Mouse (Mus musculus) adrenal gland, postnatal 36 days (tissue): ENCODE measurements around the gene Fam84b. TPM values are rescaled to one million over a fixed set of nuclear protein-coding genes. Genes with fewer than 3 reads are reported as not detected.

Experiments used
- DNase-seq, 2 experiments: peaks; one replicate each; pipeline ENCODE4 v3.0.0; 2021; ENCODE audit warnings: mixed read lengths in 1 of 2
- total RNA-seq, 2 experiments: library from RNA; stranded (reverse); gene quantifications; 2 replicates each; pipeline ENCODE4 v1.2.3; 2021

The Fam84b gene
- total RNA-seq, 2 experiments from 2014 or later: 13.1 to 15.4 TPM

GRCm38 (mm10) chr15:60833476-60834218, 19.9 kb downstream of the Fam84b start:
- peak in 1 of 2 experiments; percentile 13 for DNase-seq

- no peak for DNase-seq
Observed at GRCm38 (mm10) chr15:60832586-60832985, 21.0 kb downstream of the Fam84b start.

- DNase-seq: no peak
Observed at GRCm38 (mm10) chr15:60826226-60826625, 27.4 kb downstream of the Fam84b start.

- DNase-seq: peak; percentile 97 to 98
Observed at GRCm38 (mm10) chr15:60824751-60825227, 28.8 kb downstream of the Fam84b start.

DNA sequence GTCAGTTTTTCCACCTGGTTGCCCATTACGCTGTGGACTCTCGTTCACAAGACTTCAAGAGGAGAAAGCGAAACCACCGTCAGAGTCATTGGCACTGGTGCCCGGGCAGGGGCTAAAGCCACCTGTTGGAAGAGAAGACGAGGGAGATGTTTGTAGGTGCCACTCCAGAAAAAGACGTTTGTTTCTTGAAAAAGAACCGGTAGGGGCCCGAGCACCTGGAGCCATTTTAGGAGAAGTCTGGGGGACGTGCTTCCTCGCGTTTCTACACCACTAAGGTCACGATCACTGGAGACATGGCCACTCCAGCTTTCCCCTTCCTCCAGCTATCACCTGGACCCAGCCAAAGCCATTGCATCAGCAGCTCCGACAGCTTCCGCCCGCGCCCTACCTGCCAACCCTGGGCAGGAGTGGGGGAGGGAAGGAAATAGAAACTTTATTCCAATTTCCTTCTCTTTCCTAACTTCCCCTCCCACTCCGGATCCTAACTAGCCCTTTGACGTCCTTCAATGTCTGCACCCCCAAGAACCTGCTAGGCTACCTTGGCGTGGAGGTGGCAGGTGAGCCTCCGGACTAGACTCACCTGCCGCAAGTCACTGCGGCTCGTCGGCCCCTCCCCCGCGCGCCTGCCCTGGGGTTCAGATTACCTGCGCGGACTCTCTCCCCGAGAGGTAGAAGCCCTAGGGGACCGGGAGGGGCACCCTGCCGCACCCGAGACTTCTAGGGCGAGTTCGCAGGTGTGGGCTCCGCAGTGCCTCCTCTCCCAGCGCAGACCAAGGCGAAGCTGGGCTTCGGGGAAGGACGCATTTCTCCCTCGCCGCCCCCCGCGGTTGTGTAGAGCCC, 29.5 kb downstream of the Fam84b start:
- peak; percentile 26 to 59 for DNase-seq

DNA sequence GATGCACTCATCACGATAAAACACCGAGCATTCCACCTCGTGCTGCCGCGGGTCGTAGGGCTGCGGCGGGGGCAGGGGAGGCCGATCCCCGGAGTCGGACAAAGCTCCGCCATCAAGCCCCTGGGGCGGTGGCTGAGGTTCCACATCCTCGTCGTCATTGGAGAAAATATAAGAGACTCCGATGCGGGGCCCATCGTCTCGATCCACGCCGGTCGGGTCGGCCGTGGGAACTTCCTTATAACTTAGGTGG, 30.0 kb downstream of the Fam84b start:
- DNase-seq: peak; percentile 47 to 57

- DNase-seq: peak; percentile 80 to 83
Observed at GRCm38 (mm10) chr15:60822803-60823619, 30.6 kb downstream of the Fam84b start.

GRCm38 (mm10) chr15:60822101-60822802, 31.3 kb downstream of the Fam84b start:
- DNase-seq: peak; percentile 40

GRCm38 (mm10) chr15:60818500-60818899, 35.1 kb downstream of the Fam84b start:
- no peak for DNase-seq

DNA sequence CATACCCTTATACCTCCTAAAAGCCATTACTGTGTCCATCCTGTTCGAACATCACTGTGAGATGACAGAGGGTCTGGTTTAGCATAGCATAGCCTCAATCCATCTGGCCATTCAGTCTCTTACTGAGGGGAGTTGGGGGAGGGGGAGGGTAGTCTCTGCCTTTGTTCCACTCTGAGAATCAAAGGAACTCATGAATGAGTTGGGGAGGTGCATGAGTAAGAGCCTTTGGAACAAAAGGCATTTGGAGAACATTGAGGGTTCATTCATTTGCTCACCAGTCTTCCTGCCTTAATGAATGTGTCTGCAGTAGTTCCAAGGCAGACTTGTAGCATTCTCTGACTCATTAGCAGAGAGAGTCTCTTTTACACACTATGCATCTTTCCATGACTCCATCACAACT, 37.1 kb downstream of the Fam84b start:
- no peak for DNase-seq

GRCm38 (mm10) chr15:60814542-60814941, 39.0 kb downstream of the Fam84b start:
- no peak for DNase-seq

- no peak for DNase-seq
Observed at GRCm38 (mm10) chr15:60793041-60793673, 60.4 kb downstream of the Fam84b start.

GRCm38 (mm10) chr15:60789084-60789483, 64.5 kb downstream of the Fam84b start:
- no peak for DNase-seq

DNA sequence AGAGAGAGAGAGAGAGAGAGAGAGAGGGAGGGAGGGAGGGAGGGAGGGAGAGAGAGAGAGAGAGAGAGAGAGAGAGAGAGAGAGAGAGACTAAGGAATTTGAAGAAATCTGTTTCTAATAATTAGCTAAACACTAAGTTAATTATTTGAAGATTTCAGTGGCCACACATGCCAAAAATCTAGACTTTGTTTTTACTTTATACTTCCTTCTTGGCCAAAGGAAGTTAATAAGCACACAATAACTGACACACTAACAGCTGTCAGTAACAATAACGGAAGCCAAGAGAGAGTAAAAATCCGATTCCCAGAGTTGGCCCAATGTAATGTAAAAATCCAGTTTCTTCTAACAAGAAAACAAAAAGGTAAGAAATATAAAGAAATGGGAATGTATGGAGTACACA, 69.8 kb downstream of the Fam84b start:
- no peak for DNase-seq

DNA sequence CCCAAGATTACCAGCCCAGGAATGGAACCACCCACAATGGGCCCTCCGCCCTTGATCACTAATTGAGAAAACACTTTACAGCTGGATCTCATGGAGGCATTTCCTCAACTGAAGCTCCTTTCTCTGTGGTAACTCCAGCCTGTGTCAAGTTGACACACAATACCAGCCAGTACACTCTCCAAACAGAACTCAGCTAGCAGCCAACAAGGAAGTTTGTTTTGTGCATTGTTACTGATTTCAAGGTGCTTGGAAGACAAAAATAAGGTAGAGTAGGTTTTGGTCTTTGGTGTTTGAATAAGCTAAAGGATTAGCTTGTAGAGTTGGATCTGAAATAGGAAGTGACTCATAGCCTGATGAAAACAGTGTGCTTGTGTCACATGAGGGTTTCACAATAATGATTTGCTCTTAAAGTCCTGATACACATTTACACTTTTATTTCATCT, 74.0 kb downstream of the Fam84b start:
- peak in 1 of 2 experiments; percentile 1 for DNase-seq

GRCm38 (mm10) chr15:60779063-60779462, 74.5 kb downstream of the Fam84b start:
- DNase-seq: peak; percentile 15 to 20

Other genes starting within 250 kb of the Fam84b start
- gene A1bg, start 69.2 kb upstream of the Fam84b start, total RNA-seq: not detected